Mouse (Mus musculus) cerebellum, adult 9-11 months (tissue): ENCODE results near the gene Olfr860.
"Not testable (repeated sequence)": the region's sequence is repeated elsewhere in the genome, so short reads cannot be mapped to it uniquely, and the experiment has no call there.

Source experiments
- DNase-seq: peaks from one replicate; pipeline ENCODE4 v3.0.0; 2022

Olfr860 gene

GRCm38 (mm10) chr9:19849647-19850046 lies at the start of gene Olfr860:
Gene Olfr860 (minus strand): TSS chr9:19849747.
- no peak for DNase-seq

GRCm38 (mm10) chr9:19887904-19888303 lies 38.4 kb upstream of the Olfr860 start, which contains the start of gene Olfr862:
Gene Olfr862 (minus strand): TSS chr9:19888004.
- DNase-seq = no peak

GRCm38 (mm10) chr9:19804606-19805005 lies 44.9 kb downstream of the Olfr860 start, which contains the start of gene Olfr859:
Gene Olfr859 (plus strand): TSS chr9:19804906.
- DNase-seq = not testable (repeated sequence)

GRCm38 (mm10) chr9:19803000-19803399 lies 46.5 kb downstream of the Olfr860 start:
- no peak for DNase-seq
